Mouse (Mus musculus) lung, embryonic 15.5 days (tissue): ENCODE measurements around the gene Fndc1. TPM values are rescaled to one million over a fixed set of nuclear protein-coding genes. Genes with fewer than 3 reads are reported as not detected.

ENCODE experiments used
- ATAC-seq: fragments of 200-750 bp; cut with Nextera tagmentation; 2 replicates; pipeline ENCODE4 v1.8.0; 2017; ENCODE audit warnings: moderate number of reproducible peaks, borderline replicate concordance; ENCODE audit not compliant: low FRiP score, low TSS enrichment; ENCODE audit errors: extremely low read depth
- H3K27ac ChIP-seq: fragments of 300-500 bp; sonication (generic); 2 replicates; pipeline ENCODE4 v1.5.1; 2015; ENCODE audit warnings: moderate library complexity, mild to moderate bottlenecking, inconsistent platforms
- H3K27me3 ChIP-seq: fragments of 300-500 bp; sonication (generic); 2 replicates; pipeline ENCODE4 v1.6.1; 2015; ENCODE audit warnings: inconsistent platforms
- H3K36me3 ChIP-seq: fragments of 300-500 bp; sonication (generic); 2 replicates; pipeline ENCODE4 v1.6.1; 2015; ENCODE audit warnings: inconsistent platforms
- H3K4me1 ChIP-seq: fragments of 300-500 bp; sonication (generic); 2 replicates; pipeline ENCODE4 v1.6.1; 2015; ENCODE audit warnings: inconsistent platforms
- H3K4me2 ChIP-seq: fragments of 300-500 bp; sonication (generic); 2 replicates; pipeline ENCODE4 v1.6.1; 2015; ENCODE audit warnings: inconsistent platforms, mild to moderate bottlenecking, moderate library complexity
- H3K4me3 ChIP-seq: fragments of 300-500 bp; sonication (generic); 2 replicates; pipeline ENCODE4 v1.5.1; 2015; ENCODE audit warnings: mild to moderate bottlenecking, inconsistent platforms
- H3K9ac ChIP-seq: fragments of 300-500 bp; sonication (generic); 2 replicates; pipeline ENCODE4 v1.6.1; 2015; ENCODE audit warnings: inconsistent platforms
- H3K9me3 ChIP-seq: fragments of 300-500 bp; sonication (generic); 2 replicates; pipeline ENCODE4 v1.6.1; 2016; ENCODE audit warnings: inconsistent platforms
- WGBS: fragments of 180-500 bp; shearing (Covaris S2); methylation state at CpG from one replicate; pipeline ENCODE4 v1.1.7; 2015; 5-methylcytosine and 5-hydroxymethylcytosine counted together
- polyA plus RNA-seq: library from polyadenylated mRNA; unstranded; fragments of >200 nt; fragmentation: Nextera tagmentation; extraction: Ambion mirVana; gene quantifications from 2 replicates; pipeline ENCODE4 v1.2.1, GENCODE M21; 2015

Gene Fndc1
- polyA plus RNA-seq, 1 experiment from 2014 or later = 48.6 TPM

- no peak overlapping the region for H3K27ac ChIP-seq
- WGBS = 47% methylated on average over 3 of the region's 3 CpGs
- ATAC-seq = no peak
Measured at GRCm38 (mm10) chr17:7814433-7814832, 12.7 kb downstream of the Fndc1 start.

GRCm38 (mm10) chr17:7808043-7808442 is 19.1 kb downstream of the Fndc1 start:
- 91% methylated on average over 2 of the region's 2 CpGs for WGBS

More at GRCm38 (mm10) chr17:7814433-7814832, 12.7 kb downstream of the Fndc1 start:
- no peak overlapping the region for H3K4me3 ChIP-seq
- no peak overlapping the region for H3K9ac ChIP-seq
- no peaks in the 10 kb centered on the region for H3K27me3 ChIP-seq
- peaks cover 7% of the 10 kb centered on the region; the same call in 1 of the 2 replicates for H3K4me1 ChIP-seq
- no peaks in the 10 kb centered on the region for H3K9me3 ChIP-seq
- no peaks in the 10 kb centered on the region for H3K36me3 ChIP-seq
- H3K4me2 ChIP-seq = no peak overlapping the region

GRCm38 (mm10) chr17:7805105-7805504 is 22.0 kb downstream of the Fndc1 start:
- no peak overlapping the region for H3K9ac ChIP-seq
- H3K36me3 ChIP-seq = no peaks in the 10 kb centered on the region
- H3K9me3 ChIP-seq = no peaks in the 10 kb centered on the region
- no peaks in the 10 kb centered on the region for H3K27me3 ChIP-seq
- H3K4me1 ChIP-seq = no peaks in the 10 kb centered on the region
- no peak overlapping the region for H3K4me3 ChIP-seq
- no peak for ATAC-seq
- 63% methylated on average over 6 of the region's 6 CpGs for WGBS
- no peak overlapping the region for H3K27ac ChIP-seq
- H3K4me2 ChIP-seq = no peak overlapping the region

More at GRCm38 (mm10) chr17:7808043-7808442, 19.1 kb downstream of the Fndc1 start:
- no peaks in the 10 kb centered on the region for H3K9me3 ChIP-seq
- H3K27ac ChIP-seq = no peak overlapping the region
- H3K27me3 ChIP-seq = no peaks in the 10 kb centered on the region
- H3K4me3 ChIP-seq = no peak overlapping the region
- H3K4me1 ChIP-seq = no peaks in the 10 kb centered on the region
- no peak overlapping the region for H3K4me2 ChIP-seq
- H3K36me3 ChIP-seq = no peaks in the 10 kb centered on the region
- no peak overlapping the region for H3K9ac ChIP-seq
- ATAC-seq = no peak

GRCm38 (mm10) chr17:7802483-7802882 is 24.6 kb downstream of the Fndc1 start:
- H3K36me3 ChIP-seq = no peaks in the 10 kb centered on the region
- no peaks in the 10 kb centered on the region for H3K9me3 ChIP-seq
- no peak overlapping the region for H3K9ac ChIP-seq
- ATAC-seq = no peak
- no peaks in the 10 kb centered on the region for H3K27me3 ChIP-seq
- no peak overlapping the region for H3K4me3 ChIP-seq
- H3K27ac ChIP-seq = no peak overlapping the region
- H3K4me2 ChIP-seq = no peak overlapping the region
- 64% methylated on average over 9 of the region's 9 CpGs for WGBS
- H3K4me1 ChIP-seq = no peaks in the 10 kb centered on the region

GRCm38 (mm10) chr17:7799894-7800293 is 27.2 kb downstream of the Fndc1 start:
- no peaks in the 10 kb centered on the region for H3K9me3 ChIP-seq
- WGBS = 63% methylated on average over 3 of the region's 3 CpGs

GRCm38 (mm10) chr17:7795584-7795983 is 31.5 kb downstream of the Fndc1 start:
- H3K4me3 ChIP-seq = no peak overlapping the region
- no peaks in the 10 kb centered on the region for H3K9me3 ChIP-seq
- 66% methylated on average over 8 of the region's 8 CpGs for WGBS
- H3K4me1 ChIP-seq = 0 out of 2 replicates have a peak, but pooled peaks cover 3% of the 10 kb centered on the region
- H3K9ac ChIP-seq = no peak overlapping the region
- H3K27me3 ChIP-seq = no peaks in the 10 kb centered on the region
- H3K36me3 ChIP-seq = no peaks in the 10 kb centered on the region
- H3K27ac ChIP-seq = no peak overlapping the region
- no peak overlapping the region for H3K4me2 ChIP-seq
- no peak for ATAC-seq

More at GRCm38 (mm10) chr17:7799894-7800293, 27.2 kb downstream of the Fndc1 start:
- Histone ChIP-seq H3K9ac (no peak overlapping the region), H3K27me3 (no peaks in the 10 kb centered on the region), H3K4me1 (no peaks in the 10 kb centered on the region), H3K4me2 (no peak overlapping the region), H3K4me3 (no peak overlapping the region), H3K27ac (no peak overlapping the region), H3K36me3 (no peaks in the 10 kb centered on the region)
- no peak for ATAC-seq

- WGBS = 64% methylated on average over 2 of the region's 2 CpGs
- H3K27ac ChIP-seq = no peak overlapping the region
- 0 out of 2 replicates have a peak, but pooled peaks cover 3% of the 10 kb centered on the region for H3K4me1 ChIP-seq
- ATAC-seq = no peak
- no peaks in the 10 kb centered on the region for H3K27me3 ChIP-seq
- H3K9ac ChIP-seq = no peak overlapping the region
- H3K9me3 ChIP-seq = no peaks in the 10 kb centered on the region
- no peaks in the 10 kb centered on the region for H3K36me3 ChIP-seq
- H3K4me3 ChIP-seq = no peak overlapping the region
- H3K4me2 ChIP-seq = no peak overlapping the region
Measured at GRCm38 (mm10) chr17:7795168-7795567, 31.9 kb downstream of the Fndc1 start.

GRCm38 (mm10) chr17:7794093-7794492 is 33.0 kb downstream of the Fndc1 start:
- Histone ChIP-seq H3K4me3 (no peak overlapping the region), H3K4me1 (0 out of 2 replicates have a peak, but pooled peaks cover 3% of the 10 kb centered on the region), H3K27ac (no peak overlapping the region), H3K36me3 (no peaks in the 10 kb centered on the region), H3K9me3 (no peaks in the 10 kb centered on the region), H3K9ac (no peak overlapping the region), H3K4me2 (no peak overlapping the region), H3K27me3 (no peaks in the 10 kb centered on the region)
- ATAC-seq = no peak
- 59% methylated on average over 6 of the region's 6 CpGs for WGBS

GRCm38 (mm10) chr17:7790512-7790911 is 36.6 kb downstream of the Fndc1 start:
- Histone ChIP-seq H3K9me3 (no peaks in the 10 kb centered on the region), H3K27ac (no peak overlapping the region), H3K4me3 (no peak overlapping the region), H3K4me2 (no peak overlapping the region), H3K4me1 (0 out of 2 replicates have a peak, but pooled peaks cover 3% of the 10 kb centered on the region), H3K9ac (no peak overlapping the region), H3K27me3 (no peaks in the 10 kb centered on the region), H3K36me3 (no peaks in the 10 kb centered on the region)
- ATAC-seq = no peak
- 57% methylated on average over 3 of the region's 3 CpGs for WGBS

GRCm38 (mm10) chr17:7774101-7774500 is 53.0 kb downstream of the Fndc1 start:
- 72% methylated on average over 3 of the region's 3 CpGs for WGBS
- H3K9ac ChIP-seq = no peak overlapping the region
- H3K27me3 ChIP-seq = no peaks in the 10 kb centered on the region
- no peaks in the 10 kb centered on the region for H3K36me3 ChIP-seq
- no peaks in the 10 kb centered on the region for H3K4me1 ChIP-seq
- H3K9me3 ChIP-seq = no peaks in the 10 kb centered on the region
- no peak overlapping the region for H3K4me2 ChIP-seq
- H3K27ac ChIP-seq = no peak overlapping the region
- H3K4me3 ChIP-seq = no peak overlapping the region
- no peak for ATAC-seq

GRCm38 (mm10) chr17:7759786-7760185 is 67.3 kb downstream of the Fndc1 start:
- no peak overlapping the region for H3K9ac ChIP-seq
- no peak overlapping the region for H3K4me2 ChIP-seq
- no peak overlapping the region for H3K4me3 ChIP-seq
- 75% methylated on average over 4 of the region's 4 CpGs for WGBS
- no peaks in the 10 kb centered on the region for H3K36me3 ChIP-seq
- H3K9me3 ChIP-seq = no peaks in the 10 kb centered on the region
- no peaks in the 10 kb centered on the region for H3K27me3 ChIP-seq
- peaks cover 6% of the 10 kb centered on the region; the same call in 1 of the 2 replicates for H3K4me1 ChIP-seq
- no peak overlapping the region for H3K27ac ChIP-seq
- ATAC-seq = no peak

GRCm38 (mm10) chr17:7755001-7755400 is 72.1 kb downstream of the Fndc1 start:
- Histone ChIP-seq H3K9me3 (no peaks in the 10 kb centered on the region), H3K27me3 (no peaks in the 10 kb centered on the region), H3K4me2 (no peak overlapping the region), H3K4me1 (no peaks in the 10 kb centered on the region), H3K4me3 (no peak overlapping the region), H3K9ac (no peak overlapping the region), H3K36me3 (no peaks in the 10 kb centered on the region), H3K27ac (no peak overlapping the region)
- ATAC-seq = no peak
- 73% methylated on average over 11 of the region's 11 CpGs for WGBS

GRCm38 (mm10) chr17:7753383-7753782 is 73.7 kb downstream of the Fndc1 start:
- no peak overlapping the region for H3K4me3 ChIP-seq
- no peaks in the 10 kb centered on the region for H3K9me3 ChIP-seq
- 51% methylated on average over 7 of the region's 7 CpGs for WGBS
- H3K27me3 ChIP-seq = no peaks in the 10 kb centered on the region
- no peak overlapping the region for H3K27ac ChIP-seq
- no peak overlapping the region for H3K4me2 ChIP-seq
- no peaks in the 10 kb centered on the region for H3K36me3 ChIP-seq
- H3K9ac ChIP-seq = no peak overlapping the region
- no peaks in the 10 kb centered on the region for H3K4me1 ChIP-seq
- ATAC-seq = no peak
